Mouse (Mus musculus): ENCODE results near the gene Arnt.

Gene Arnt

DNA sequence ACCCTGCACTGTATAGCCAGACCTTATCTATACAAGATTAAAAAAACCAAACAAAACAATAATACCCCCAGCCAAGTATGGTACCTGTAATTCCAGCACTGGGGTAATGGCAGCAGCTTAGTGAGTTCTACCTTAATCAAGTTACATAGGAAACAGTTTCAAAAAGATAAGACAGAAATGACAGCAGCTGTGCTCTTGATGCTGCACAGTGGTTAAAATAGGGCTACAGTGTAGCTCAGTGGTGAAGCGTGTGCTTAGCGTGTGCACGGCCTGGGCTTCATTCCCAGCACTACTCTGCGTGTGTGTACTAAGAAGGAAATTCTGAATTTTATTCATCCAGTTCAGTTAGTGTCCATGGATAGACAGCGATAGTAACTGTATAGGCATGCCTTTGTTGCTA, 22.2 kb downstream of the Arnt start:
- DNase-seq (ENCODE audit: low read depth): no peak

DNA sequence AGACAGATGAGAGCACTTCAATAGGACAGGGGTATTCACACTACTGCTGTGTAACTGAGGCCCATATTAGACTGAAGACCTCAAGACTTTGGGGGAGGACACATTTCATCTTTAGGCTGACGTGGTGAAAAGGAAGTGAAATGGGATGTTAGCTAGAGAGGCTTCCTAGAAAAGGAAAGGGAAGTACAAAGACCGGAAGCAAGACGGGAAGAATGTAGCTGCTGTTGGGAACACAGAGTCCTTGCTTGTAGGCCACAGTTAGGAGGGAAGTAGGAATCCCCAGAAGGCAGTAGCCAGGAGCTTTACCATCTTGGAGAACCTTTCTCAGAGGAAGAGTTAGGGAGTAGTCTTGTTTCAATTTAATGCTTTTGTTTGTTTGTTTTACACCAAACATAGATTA, 23.6 kb downstream of the Arnt start:
- DNase-seq (ENCODE audit: low read depth): no peak

DNA sequence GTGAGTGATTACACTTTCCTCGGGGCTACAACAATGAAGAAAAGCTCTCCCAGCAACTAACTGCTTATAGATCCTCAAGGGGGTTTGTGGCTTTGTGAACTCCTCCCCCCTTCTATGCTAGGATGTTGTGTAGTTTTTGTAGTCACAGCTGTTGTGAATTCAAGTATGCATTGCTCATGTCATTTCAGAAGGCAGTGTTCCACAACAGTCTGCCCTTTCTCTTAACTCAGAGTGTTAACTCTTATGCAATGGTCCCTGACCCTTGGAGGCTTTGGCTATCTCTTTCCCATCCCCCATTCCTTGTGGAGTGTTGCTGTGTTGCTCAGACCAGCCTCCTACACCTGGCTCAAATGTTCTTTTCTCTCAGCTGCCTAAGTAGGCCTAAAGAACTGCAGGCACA, 25.2 kb downstream of the Arnt start:
- no peak for DNase-seq (ENCODE audit: low read depth)

DNA sequence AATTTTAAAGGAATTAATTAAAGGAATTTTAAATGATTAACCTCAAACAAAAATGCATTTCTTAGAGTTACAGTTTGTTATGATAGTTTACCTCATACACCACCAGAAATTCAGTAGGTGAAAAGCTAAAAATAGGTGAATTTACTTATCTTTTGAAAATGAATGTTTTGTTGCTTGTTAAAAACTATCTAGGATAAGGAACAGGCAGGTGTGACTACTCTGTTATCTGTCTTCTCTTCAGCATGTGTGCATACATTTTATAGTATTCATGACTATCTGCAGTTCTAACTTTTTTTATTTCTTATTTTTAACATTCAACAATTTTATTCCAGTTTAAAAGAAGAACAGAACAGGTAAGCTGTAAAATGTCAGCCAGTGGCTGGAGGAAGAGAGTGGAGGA, 29.7 kb downstream of the Arnt start:
- no peak for DNase-seq (ENCODE audit: low read depth)

DNA sequence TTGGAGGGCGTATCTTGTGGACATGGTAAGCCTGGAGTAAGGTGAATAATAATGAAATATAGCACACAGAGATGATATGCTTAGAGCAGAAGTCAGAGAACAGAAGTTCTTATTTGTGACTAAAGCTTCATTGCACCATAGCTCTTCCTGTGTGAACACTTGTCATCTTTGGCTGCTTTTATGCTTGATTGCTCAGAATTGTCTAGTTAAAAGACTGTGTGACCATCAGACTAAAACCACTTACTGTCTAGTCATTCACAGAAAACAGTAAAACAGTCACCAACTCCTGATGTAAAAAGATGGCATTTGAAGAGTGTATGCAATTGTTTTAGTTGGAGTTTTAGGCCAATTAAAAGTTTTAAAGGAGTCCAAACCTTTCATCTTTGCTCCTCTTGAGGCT, 44.8 kb downstream of the Arnt start:
- peak; percentile 57 for DNase-seq (ENCODE audit: low read depth)

DNA sequence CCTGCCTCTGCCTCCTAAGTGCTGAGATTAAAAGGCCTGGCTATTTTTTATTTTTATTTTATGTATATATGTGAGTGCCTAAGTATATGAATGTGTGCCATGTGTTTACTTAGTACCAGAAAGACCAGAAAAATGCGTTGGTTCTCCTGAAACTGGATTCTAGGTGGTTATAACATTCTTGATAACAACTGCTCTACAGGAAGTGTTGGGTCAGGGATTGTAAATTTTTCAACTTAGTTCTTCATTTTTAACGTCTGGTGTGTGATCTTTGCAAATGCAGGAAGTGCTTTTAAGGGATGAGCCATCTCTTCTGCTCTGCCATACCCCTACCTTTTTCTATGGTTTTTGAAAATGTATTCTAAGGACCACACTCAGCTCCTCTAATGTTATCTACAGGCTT, 52.2 kb downstream of the Arnt start:
- peak; percentile 24 for DNase-seq (ENCODE audit: low read depth)

DNA sequence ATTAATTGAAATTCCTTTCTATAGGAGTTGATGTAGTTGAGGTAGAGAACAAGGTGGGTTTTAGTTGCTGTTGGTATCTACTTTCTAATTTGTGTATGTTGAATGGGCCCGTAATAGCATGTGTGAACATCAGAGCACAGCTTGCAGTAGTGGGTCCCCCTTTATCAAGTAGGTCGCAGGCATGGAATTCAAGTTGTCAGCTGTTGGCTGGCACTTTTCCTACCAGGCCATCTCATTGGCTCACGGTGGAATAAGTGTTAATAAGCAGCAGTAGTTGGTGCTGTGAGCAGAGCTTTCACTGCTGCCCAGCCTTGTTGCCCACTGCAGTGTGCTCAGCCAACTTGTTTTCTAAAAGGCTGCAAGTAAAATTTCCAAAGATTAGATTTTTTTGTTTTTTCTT, 54.5 kb downstream of the Arnt start:
- DNase-seq (ENCODE audit: low read depth): no peak

DNA sequence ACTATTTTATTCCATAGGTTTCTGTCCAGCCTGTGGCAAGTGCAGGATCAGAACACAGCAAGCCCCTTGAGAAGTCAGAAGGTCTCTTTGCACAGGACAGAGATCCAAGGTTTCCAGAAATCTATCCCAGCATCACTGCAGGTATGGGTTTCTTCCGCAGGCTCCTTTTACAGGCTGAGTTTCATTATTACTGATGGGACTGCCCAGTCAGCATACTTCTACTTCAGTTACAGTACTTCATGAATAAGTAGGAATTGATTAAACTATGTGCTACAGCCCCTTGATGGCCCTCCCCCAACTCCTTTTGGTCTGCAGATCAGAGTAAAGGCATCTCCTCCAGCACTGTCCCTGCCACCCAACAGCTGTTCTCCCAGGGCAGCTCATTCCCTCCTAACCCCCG, 56.0 kb downstream of the Arnt start:
- no peak for DNase-seq (ENCODE audit: low read depth)

DNA sequence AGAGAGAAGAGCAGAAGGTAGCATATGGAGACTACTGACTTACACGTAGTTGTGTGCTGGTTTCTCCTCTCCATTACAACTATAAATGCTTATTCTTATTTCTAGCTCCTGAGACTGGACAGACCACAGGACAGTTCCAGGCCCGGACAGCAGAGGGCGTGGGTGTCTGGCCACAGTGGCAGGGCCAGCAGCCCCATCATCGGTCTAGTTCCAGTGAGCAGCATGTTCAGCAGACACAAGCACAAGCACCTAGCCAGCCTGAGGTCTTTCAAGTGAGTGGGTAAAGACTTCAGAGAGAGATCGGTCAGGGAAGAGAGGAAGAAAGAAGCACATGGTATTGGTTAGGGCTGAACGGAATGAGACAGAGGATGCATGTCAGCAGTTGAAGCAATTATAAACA, 60.2 kb downstream of the Arnt start:
- peak; percentile 69 for DNase-seq (ENCODE audit: low read depth)

DNA sequence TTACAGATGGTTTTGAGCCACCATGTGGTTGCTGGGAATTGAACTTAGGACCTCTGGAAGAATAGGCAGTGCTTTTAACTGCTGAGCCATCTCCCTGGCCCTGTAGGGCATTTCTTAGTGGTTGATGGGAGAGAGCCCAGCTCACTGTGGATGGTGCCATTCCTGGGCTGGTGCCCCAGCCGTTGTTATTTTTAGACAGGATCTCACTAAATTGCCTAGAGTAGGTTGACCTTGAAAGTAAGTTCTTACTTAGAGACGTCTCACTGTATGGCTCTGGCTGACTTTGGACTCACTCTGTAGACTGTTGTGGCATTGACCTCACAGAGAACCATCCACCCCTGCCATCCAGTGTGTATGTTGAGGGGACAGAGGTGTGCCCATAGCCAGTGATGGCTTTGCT, 64.0 kb downstream of the Arnt start:
- DNase-seq (ENCODE audit: low read depth): no peak

DNA sequence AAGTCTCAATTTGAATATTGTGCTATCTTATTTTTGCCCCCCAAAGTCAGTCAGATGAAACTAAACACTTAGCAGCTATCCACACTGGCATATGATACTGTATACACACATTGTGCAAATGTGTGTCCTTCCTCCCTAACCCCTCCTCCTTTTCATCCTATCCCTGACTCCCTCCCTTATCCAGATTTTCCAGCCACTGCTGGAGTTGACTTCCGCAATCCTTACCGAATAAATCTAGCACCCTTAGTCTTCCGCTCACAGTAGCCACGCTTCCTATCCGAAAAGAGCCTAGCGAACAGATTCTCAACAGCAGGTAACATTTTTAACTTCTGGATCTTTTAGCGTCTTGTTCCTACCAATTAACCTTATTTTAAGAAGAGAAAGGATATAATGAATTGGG, 64.8 kb downstream of the Arnt start, which contains the start of gene Ctsk:
Gene Ctsk (plus strand): TSS at position 233 of the 400 bp plus-strand sequence.
- DNase-seq (ENCODE audit: low read depth): no peak

DNA sequence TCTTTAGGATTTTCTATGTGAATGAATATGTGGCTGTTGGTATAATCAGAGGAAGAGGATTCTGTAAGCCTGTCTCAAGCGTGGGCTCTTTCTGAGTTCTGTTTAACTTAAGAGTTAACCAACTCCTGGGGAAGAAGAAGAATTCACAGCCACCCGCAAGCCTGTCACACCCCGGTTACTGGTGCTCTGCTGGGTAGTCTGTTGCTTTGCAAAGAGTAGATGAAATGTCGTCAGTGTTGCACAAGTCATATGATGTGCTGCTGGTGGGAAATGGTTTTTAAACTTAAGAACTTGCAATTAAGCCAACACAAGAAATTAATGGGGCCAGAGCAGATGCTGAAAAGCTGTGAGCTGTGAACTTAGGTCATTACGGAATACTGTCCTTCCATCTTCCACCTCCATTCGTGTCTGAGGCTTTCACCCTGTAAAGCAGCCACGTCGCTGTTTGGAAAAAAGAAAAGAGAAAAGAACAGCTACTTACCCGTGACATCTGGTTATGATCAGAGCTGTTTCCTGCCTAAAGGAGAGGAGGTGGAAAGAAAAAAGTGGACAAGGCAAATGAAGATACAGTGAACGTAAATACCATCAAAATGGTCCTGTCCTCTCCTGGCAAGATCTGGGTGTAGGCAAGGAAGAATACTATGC, 65.4 kb downstream of the Arnt start:
- DNase-seq (ENCODE audit: low read depth): no peak

DNA sequence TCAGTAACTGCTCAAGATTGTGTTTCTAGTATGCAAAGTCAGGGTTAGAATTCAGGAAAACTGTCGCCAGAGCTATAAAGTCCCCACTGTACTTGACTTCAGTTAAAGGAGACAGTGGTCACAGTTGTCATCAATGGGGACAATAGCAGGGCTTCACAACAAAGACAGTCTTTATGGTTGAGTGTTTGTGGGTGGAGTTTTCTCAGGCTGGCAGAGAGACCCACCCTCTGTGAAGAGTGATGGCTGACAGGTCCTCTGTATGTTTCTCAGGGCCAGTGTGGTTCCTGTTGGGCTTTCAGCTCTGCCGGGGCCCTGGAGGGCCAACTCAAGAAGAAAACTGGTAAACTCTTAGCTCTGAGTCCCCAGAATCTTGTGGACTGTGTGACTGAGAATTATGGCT, 68.1 kb downstream of the Arnt start:
- no peak for DNase-seq (ENCODE audit: low read depth)

DNA sequence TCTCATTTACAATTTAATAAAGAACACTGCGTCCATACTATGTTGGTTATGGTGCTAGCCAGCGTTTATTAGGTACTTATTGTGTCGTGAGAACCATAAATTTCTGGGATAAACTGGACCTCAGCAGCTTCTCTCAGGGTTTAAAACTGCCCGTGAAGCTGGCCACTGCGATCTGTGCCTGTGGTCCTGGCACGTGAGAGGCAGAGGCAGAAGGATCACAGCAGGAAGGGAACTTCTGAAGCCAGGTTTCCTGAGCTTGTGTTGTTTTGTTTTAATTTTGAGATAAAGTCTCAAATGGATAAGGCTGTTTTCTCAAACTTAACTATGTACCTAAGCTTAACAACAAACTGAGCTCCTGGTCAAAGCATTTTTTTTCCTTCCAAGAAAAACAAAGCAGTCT, 75.2 kb downstream of the Arnt start:
- DNase-seq (ENCODE audit: low read depth): no peak

DNA sequence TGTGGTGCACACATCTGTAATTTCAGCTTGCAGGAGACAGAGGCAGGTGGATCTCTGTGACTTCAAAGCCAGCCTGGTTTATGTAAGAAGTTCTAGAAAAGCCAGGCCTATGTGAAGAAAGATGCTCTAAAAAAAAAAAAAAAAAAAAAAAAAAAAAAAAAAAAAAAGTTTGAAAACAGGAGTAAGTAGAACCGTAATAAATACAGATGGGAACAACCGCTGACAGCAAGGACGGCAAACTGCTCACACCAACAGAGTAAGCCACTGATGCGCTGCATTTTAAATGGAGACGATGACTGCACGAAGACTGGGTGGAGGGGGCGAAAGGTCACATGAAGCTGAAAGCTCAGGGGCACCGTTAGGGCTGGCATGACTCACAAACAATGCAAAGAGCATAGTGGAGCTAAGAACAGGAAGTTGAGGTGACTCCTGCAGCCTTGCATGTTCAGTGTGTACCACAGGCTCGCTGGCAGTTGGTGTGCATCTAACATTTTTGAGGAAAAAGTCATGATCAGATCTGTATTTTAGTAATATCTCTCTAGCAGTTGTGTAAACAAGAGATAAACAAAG, 77.5 kb downstream of the Arnt start:
- peak; percentile 94 for DNase-seq (ENCODE audit: low read depth)

DNA sequence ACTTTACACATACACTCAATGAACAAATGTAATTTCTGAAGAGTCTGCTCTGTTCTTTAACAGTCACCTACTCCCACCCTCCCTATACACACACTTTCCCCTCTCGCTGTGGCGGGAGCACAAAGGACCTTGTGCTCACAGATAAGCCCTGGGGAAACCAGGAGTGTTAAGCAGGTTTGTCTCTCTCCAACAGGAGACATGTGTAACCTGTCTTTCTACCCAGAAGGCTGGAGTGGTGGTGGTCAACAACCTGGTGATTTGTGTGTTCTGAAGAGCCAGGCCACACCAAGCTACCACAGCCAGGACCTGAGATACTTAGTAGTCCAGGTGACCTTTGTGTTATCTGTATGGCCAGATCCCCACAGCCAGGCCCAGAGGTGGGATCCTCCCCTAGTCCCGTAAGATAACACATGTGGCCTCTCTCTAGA, 82.4 kb downstream of the Arnt start:
- no peak for DNase-seq (ENCODE audit: low read depth)

DNA sequence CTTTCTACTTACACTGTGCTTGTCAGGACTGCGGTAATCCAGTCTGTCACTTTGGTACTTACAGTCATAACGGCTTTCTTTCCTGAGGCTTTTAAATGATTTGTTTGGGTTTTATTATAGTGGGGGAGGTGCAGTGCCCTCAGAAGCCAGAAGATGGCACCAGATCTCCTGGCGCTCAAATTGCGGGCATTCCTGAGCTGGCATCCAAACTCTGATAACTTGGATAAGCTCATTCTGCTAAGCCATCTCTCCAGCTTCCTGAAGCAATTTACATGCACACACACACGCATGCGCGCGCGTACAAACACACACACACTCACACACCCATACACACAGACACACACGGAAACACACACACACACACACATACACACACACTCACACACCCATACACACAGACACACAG, 83.3 kb downstream of the Arnt start:
- DNase-seq (ENCODE audit: low read depth): peak; percentile 84

DNA sequence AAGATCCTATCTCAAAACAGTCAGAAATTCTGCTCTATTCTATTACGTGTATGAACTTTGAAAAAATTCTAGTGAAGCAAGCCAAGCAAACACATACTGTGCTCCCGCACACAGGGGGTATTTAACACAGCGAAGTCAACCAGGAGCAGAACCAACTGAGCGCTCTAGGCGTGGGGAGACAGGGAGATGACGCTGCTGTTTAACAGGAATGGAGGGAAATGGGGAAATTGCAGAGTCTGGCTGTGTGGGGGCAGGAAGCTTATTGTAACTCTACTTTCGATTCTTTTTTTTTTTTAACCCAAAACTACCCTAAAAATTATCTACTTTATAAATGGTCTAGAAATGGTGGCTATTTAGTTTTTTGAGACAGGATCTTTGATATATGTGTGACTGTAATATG, 84.7 kb downstream of the Arnt start:
- peak; percentile 50 for DNase-seq (ENCODE audit: low read depth)

DNA sequence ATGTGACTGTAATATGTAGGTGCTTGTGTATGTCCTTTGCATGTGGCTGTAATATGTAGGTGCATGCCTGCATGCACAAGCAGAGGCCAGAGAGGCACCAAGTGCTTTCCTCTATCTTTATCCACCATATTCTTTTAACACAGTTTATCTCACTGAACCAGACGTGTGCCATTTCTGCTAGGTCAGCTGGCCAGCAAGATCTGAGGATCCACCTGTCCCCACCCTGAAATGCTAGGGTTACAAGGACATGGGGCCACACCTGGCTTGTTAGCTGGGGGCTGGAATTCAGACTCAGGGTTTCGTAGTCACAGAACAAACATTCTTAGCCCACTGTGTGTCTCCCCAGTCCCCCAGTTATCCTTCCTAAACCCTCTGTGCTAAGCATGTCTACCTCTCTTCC, 85.1 kb downstream of the Arnt start:
- DNase-seq (ENCODE audit: low read depth): peak; percentile 29

DNA sequence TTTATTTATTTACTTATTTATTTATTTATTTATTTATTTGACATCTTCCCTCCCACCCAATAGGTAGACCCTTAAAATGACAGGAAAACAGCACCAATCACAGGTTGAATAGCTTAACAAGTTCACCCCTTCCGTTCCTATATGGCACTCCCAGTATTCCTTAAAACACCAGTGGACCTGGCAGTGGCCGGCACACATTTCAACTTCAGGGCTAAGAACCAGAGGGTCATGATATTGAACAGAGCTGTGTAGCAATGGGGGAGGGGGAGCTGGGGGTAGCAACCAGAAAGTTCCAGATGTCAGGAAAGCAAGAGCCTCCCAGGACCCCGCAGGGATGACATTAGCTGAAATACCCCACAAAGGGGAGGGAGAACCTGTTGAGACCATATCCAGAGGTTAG, 85.9 kb downstream of the Arnt start:
- DNase-seq (ENCODE audit: low read depth): no peak

DNA sequence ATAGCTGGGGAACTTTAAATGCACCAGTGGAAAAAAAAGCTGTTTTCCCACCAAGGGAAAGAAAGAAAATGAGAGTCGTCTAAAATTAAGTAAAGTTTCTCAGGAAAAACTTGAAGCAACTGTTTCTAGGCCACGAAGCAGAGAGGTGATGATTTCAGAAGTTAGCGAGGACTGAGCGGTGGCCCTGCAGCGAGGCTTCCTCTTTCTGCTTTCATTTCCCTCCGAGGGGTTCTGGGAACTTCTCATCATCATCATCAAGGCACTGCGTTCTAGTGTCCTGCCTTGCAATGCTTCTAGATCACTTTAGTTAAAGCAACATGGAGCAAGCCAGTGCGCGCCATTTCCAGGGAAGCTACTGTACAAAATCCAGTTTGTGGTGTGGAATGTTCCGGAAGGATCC, 87.0 kb downstream of the Arnt start:
- DNase-seq (ENCODE audit: low read depth): peak; percentile 23

DNA sequence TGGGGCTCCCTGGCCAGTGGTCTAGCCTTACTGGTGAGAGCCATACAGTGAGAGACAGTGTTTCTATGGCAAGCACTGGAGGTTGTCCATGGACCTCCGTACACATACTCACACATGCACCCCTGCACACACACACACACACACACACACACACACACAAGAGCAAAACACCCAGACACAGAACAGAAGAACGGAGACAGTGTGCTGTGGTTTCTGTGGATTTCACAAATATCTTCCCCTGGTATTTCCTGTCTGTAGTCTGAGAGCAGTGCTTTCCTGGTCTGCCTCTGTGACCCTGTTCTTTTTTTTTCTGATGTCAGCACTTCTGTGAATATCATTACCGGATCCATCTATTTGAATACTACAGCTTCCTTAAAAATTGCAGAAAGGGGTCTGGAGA, 89.5 kb downstream of the Arnt start:
- peak; percentile 87 for DNase-seq (ENCODE audit: low read depth)

DNA sequence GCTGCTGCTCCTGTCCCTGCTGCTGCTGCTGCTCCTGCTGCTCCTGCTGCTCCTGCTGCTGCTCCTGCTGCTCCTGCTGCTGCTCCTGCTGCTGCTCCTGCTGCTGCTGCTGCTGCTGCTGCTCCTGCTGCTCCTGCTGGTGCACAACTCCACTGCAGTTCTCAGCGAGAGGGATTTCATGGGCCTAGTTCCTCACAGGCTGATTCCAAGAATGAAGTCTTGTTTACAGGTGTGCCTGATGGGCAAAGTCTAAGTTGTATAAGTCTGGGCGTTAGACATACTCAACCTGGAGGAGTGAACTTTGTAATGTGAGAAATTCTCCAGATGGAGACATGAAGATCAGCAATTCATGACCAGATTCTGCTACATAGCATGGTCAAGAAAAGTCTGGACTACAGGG, 90.5 kb downstream of the Arnt start:
- DNase-seq (ENCODE audit: low read depth): no peak

DNA sequence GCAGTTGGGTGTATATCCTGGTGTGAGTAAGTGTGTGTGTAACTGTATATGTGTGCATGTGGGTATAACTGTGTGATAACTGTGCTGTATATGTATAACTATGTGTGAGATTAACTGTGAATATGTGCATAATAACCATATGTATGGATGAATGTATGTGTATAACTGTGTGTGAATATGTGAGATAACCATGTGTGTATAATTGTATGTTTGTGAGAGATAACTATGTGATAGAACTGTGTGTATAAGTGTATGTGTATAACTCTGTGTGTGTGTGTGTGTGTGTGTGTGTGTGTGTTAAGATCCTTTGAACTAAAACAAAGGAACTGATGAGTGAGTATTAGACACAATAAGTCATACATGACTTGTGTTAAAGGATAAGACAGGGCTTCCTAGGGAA, 91.9 kb downstream of the Arnt start:
- no peak for DNase-seq (ENCODE audit: low read depth)

All from 416B (cell line).